Mouse (Mus musculus) embryo, embryonic 11 days (tissue): ENCODE data around the gene Sec14l1.

Experiments
- DNase-seq: peaks from one replicate; pipeline ENCODE4 v3.0.0-alpha.2; 2015

Sec14l1 gene

DNA sequence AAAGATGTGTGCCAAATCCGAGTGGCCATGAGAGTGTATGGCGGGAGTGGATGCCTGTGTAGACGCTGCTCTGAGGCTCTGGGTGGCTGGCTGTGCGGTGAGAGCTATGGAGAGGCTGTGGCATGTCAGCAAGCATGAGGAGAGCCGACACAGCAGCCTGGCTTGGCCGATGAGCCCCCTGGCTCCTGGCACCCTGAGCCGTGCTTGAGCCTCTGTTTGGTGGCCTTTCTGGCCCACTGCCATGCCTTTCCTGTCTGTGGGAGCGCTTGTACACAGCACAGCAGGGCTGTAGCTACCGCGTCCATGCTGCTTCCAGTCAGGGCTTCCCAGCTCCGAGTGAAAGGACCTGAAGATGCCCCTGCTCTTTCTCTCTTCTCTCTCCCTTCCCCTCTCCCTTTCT lies 43.4 kb downstream of the Sec14l1 start:
- no peak for DNase-seq

DNA sequence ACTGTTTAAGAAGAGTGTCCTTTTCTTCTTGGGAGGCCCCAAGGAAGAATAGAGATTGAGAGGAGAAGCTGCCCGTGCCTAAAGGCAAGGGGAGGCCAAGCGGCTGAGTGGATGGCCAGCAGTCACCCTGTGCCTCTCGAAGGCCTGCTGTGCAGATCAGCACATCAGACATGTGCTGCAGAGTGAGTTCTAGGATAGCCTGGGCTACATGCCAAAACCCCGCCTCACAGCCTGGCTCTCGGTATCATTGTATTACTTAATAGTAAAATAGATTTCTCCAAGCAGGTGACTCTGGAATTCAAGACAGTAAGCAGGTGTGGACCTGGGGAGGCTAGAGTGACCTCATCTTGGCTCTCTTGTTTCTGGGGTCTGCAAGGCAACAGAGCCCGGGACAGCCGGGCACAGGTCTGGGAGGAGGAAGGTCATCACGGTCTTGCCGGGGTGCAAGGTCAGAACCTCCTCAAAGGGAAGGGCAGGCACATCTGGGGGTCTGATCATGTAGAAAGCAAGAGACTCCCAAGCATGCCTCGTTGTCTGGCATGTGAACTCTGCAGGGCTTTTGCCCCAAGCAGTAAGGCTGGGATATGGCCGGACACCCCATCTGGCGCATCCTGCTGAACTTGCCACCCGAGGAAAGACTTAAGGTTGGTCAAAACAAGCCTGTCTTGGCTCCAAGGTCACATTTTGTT lies 44.4 kb downstream of the Sec14l1 start:
- no peak for DNase-seq

DNA sequence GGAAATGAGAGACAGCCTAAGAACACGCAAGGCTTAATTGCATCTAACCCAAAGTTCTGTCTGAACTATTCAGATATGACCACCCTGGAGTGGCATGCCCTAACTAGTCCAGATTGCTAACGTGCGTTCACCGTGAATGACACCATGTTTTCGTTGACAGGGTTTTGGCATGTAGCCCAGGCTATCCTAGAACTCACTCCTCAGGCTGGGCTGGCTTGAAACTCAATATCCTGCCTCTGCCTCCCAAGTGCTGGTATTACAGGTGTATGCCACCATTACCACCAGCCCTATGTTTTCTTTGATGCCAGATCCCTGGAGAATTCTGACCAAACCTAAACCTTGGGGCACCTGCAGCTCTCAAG lies 45.0 kb downstream of the Sec14l1 start:
- no peak for DNase-seq

DNA sequence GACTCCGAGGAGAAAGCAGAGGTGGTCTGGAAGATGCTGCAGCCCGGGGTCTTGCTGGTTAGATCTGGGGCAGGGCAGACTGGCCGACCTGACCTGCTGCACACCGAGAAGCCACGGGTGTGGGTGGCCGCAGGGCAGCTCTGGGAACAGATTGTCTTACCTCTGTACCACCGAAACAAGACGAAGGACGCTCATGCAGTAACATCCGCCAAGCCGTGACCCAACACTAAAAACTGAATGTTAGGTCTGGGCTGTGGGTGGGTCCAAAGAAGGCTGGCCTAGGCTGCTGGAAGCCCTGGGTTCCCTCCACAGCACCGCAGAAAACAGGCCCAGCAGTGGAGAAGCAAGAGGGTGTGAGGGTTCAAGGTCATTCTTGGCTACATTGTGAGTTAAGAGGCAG lies 45.8 kb downstream of the Sec14l1 start:
- DNase-seq, result no peak

DNA sequence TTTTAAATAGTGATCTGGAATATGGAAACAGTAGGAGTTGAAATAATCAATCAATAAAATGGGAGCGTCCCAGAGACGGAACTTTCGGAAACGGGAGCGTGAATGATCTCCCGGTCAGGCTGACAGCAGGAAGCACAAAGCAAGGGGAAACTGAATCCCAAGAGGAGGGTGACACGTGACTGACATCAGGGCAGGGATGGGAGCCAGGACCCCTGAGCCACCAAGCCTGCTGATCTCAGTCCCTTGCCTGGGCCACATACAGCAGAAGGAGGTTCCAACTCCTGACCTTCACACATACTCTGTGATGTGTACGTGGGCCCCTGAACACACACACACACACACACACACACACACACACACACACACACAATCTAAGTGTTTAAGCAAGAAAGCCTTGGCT lies 46.6 kb downstream of the Sec14l1 start:
- no peak for DNase-seq

DNA sequence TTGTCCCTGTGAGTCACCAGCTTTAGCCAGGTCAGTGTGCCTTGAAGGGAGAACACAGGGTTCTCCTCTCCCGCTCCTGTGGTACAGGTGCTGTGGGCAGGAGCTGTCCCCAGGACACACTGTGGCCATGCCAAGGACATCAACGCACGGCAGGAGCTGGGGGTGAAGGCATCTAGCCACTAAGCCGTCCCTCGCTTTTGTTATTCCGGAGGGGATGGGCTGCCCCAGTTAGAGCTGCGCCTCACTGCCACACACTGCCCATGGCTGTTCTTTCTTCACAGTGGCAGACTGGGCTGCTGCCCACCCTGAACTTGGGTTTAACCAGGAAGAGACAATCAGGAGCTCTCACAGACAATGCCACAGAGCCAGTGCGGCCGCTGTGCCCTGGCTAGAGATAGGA lies 48.1 kb downstream of the Sec14l1 start:
- no peak for DNase-seq

DNA sequence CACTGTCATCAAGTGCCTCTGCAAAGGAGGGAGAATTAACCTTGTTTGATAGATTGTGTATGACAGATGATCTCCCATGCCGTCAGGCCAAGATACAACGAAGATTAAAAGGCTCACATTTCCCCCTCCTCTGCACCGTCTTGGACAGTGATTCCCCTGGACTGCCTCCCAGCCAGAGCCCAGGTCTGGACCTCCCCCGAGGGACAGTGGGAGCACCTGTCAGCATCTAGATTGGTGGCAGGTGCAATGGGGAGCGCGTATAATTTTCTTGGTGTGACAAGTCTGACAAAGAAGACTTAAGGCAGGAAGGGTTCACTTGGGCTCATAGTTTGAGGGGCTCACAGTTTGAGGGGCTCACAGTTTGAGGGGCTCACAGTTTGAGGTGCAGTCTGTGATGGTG lies 48.8 kb downstream of the Sec14l1 start:
- no peak for DNase-seq

DNA sequence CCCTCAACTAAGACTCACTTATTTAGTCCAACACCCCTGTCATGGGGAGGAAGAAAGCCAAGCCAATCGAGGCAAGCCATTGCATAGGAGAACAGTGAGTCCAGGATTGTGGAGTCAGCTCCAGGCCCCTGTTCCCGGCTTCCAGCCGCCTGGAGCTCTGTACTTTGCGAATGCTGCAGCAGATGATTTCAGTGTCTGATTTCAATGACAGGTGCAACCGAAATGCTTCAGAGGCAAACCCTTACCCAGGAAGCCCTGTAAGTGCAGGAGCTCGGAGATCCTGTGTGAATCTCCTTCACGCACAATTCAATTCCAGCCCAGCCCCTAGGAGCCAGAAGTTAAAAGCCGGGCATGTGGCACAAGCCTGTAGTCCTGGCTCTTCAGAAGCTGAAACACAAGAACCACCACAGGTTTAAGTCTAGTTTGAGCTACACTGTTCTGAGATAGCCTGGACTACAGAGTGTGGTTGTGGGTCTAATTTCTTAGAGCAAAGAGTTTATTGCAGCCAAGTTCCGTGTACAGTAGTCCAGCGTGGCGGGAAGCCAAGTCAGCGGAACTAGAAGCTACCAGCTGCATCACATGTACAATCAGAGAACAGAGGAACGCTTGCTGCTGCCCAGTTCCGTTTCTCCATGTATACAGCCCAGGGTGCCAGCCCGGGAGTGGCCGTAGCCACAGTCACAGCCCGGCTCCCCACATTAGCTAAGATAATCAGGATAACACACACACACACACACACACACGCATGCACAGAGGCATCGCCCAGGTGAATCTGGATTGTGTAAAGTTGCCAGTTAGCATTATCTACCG lies 53.5 kb downstream of the Sec14l1 start:
- DNase-seq, result no peak

DNA sequence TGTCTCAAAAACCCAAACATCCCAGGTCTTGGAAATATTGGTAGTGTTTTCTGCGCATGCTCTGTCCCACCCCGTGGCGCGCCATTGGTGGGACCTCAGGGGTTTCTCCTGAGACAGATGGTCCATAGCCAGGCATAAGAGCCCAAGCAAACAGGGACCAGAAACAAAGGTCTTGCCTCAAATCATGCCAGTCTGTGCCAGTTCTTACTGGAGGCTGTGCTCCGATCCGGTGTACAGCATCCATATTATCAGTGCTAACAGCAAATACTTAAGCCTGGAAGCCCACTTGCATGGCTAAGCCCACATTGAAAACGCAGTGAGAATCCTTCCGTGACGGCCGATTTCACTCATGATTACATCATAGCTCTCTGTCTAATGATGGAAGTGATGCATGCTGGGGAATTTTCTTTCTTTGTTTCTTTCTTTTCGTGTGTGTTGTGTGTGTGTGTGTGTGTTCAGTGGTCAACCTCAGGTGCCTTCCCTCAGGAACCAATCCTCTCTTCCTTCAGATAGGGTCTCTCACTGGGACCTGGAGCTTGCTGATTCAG lies 54.2 kb downstream of the Sec14l1 start:
- DNase-seq, result no peak

DNA sequence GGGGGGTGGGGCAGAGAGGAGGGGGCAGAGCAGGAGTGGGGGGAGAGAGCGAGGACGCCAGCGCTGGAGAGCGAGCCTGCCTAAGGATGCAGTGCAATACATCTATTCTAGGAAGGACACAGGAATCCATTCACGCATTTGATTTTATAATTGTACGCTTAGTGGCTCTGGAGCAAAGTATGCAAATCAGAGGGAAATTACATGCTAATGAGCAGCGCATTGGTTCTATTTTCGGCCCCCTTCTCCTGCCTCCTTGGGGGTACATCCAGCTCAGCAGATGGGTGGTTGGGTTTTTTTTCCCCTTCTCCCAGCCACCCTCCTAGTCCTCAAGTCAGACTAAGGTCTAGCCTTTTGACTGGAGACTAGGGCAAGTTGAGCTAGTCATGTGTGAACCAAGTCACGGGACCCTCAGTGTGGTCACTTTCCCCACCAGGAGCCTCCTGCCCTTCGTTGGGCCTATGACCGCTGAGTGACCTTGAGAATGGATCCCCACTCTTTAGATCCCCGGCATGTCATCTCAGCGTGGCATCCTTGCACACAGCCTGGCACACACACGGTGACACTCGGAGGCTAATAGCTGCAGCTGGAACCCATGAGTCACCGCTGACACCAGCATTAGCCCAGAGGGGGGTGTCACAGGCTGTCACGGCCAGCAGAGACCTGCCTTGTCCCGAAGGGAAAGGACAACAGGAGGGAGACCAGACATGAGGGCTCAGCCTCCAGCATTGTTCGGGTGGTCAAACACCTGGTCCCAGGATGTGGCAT lies 55.0 kb downstream of the Sec14l1 start:
- DNase-seq, result no peak

DNA sequence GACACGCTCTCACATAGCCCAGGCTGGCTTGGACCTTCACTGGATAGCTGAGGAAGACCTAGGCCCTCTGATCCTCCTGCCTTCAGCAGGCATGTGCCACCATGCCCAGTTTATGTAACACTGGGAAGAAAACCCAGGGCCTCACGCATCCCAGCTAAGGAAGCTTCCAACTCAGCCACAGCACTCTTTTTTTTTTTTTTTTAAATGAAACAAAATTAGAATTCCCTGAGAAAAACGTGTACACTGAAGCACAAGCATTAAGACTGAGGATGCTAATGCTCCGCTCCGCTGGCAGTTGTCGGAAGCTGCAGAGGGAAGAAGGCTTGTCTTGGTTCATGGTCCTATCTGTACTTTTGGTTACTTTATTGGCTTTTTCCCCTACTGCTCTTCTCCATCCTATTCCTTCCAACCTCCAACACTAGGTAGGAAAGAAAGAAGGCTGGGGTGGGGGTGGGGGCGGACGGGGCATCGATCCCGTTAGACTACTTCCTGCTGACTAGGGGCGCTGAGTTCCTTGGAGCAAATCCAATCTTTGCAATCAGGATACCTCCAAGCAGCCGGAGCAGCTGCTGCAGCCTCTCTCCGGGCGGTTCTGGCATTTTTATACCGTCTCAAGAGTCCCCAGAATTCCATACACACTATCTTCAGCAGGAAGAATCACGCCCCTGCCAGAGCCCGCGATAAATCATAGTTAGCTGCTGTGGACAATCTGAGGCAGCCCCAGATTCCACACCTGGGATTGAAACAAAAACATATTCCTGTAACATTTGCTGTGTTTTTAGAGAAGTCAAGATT lies 59.3 kb downstream of the Sec14l1 start:
- peak; percentile 40 for DNase-seq

DNA sequence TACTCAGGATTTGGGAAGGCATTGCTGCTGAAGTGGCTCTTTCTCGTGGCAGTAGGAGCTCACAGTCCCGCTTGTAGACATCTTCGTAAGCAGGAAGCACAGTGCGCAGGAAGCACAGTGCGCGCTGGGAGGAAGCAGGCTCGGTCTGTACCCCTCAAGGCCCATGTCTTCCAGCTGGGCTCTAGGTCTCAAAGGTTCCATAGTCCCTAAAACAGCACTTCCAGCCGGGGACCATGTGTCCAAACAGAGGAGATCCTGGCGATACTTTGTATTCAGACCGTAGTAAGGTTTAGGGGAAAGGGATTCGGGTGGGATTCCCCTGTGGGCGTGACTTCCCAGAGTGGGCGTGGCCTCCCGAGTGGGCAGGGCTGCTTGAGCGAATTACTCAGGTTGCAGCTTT lies 60.0 kb downstream of the Sec14l1 start:
- DNase-seq, result peak; percentile 57

DNA sequence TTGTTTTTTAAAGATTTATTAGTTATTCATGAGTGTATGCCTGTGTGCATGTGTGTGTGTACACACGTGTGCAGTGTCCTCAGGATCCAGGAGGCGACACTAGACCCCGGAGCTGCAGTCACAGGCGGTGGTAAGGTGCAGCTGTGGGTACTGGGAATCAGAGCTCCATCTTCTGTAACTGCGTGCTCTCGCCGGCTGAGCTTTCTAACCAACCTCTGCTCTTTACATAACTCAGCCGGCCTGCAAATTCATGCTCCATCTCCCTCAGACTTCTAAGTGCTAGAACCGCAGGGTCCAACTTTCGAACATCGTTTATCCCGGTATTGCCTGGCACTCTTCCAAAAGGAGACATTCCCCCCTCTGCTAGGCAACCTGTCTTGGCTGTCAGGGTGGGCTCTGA lies 60.5 kb downstream of the Sec14l1 start:
- no peak for DNase-seq

DNA sequence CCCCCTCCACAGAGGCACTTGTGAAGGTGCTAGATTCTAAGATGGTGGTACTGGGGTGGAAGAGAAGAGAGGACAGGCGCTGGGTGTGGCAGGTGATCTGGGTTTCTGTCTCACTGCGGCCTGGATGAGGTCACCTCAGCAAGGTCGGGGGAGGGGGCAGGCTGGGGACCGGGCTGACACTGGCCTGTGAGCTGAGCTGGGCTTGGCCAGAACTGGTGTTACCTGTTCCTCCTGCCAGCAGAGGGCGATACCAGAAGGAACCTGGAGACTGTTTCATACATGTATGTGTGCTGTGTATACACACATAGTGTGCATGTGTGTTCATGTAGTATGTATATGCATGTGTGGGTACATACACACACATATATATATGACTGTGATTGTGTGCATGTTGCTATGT lies 61.3 kb downstream of the Sec14l1 start:
- peak; percentile 59 for DNase-seq

DNA sequence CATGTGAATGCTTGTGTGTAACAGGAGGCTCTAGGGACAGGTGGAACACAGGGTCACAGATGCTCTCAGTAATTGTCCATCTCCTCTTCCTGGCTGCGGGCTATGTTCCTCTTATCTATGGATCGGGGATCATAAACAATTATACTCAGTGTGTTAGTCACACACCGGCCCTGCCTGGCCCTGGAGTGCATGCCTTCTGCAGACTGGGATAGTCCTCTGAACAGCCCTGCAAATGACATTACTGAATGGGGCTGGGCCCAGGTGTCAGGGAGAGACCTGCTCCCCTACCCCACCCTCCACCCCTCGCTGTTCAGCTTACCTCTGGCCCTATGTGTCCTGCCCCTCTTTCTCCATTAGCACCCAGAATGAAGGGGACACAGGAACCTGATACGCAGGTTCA lies 61.9 kb downstream of the Sec14l1 start:
- no peak for DNase-seq

DNA sequence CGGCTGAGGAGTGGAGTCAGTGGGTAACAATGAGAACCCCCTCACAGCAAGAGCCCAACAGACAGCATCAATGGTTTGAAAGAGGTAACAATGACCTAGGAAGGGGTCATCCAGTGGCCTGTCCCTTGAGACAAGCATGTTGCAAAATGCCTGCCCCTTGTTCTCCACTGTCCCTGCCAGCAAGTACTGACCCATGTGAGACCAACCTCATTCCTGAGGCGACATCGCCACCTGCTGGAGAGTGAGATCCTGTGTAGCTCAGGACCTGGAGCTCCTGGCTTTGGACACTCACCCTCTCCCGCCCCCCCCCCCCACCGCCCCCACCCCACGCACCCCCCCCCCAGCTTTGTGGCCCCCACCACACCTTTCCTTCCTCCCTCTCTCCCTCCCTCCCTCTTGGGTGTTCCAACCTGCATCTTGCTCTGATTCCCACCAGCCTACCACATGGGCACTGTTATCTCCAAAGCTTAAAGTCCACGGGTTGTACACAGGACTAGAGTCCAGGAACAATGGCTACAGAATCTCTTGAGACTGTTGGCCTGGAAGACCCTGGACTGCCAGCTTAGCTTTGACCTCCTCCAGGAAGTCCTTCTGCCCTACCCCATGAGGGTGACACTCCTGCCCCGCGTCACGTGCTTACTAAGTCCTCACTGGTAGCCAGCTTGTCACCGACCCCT lies 62.5 kb downstream of the Sec14l1 start:
- DNase-seq, result peak; percentile 90

DNA sequence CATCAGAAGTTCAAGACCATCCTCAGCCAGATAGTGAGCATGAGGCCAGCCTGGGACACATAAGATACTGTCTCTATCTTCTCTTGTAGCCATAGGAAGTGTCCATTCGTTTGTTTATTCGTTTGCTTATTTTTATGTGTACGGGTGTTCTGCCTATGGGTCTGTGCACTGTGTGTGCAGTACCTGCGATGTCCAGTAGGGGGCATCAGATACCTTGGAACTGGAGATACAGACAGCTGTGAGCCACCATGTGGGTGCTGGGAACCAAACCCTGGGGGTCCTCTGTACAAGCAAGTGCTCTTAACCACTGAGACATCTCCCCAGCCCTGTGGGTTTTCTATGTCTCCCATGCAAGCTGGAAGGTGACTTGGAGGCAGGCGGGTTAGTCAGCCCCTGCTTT lies 64.9 kb downstream of the Sec14l1 start:
- DNase-seq, result no peak

DNA sequence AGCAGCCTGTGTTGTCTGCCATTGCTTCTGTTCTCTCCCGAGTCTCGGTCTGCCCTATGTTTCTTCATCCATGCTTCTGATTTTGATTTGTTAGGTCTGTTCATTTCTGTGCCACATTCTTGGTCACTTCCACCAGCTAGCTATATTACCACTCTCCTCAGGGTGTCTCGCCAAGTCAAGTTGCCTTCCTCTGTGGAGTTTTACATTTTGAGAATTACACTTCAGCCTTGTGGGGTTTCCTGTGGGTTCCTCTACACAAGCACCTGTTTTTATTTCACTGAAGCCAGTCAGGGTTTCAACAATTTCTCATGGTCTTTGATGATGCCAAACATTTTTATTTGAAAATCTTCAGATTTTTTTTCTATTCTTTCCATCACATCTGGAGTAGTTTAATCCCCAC lies 67.8 kb downstream of the Sec14l1 start:
- no peak for DNase-seq

DNA sequence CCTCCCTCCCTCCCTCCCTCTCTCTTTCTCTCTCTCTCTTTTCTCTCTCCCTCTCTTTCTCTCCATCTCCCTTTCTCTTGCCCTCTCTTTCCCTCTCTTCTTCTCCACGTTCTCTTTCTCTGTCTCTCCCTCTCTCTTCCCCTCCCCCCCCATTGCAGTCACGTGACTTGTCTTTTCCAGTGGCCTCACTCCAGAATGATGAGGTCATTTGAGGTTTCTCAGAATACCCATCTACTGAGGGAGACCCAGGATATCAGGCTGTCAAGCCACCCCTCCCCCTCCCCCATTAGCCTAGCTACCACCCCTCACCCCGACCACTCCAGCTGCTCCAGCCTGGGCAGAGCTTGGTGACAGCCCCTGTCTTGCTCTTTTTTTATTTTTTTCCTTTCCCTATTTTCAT lies 68.3 kb downstream of the Sec14l1 start:
- DNase-seq, result no peak

DNA sequence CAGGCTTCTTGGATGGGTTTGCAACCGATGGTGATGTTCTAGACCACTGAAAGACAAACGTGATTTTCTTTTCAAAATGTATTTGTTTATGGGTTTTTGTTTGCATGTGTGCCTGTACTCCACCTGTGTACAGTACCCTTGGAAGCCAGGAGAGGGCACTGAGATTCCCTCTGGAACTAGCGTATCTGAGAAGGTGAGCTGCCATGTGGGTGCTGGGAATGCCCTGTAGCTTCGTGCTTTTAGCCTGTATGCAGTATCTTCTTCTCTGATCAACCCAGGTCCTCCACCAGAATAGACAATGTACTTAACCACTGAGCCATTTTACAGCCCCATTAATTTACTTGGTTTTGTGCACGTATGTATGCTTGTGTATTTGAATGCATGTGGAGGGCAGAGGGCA lies 68.9 kb downstream of the Sec14l1 start:
- DNase-seq, result no peak

DNA sequence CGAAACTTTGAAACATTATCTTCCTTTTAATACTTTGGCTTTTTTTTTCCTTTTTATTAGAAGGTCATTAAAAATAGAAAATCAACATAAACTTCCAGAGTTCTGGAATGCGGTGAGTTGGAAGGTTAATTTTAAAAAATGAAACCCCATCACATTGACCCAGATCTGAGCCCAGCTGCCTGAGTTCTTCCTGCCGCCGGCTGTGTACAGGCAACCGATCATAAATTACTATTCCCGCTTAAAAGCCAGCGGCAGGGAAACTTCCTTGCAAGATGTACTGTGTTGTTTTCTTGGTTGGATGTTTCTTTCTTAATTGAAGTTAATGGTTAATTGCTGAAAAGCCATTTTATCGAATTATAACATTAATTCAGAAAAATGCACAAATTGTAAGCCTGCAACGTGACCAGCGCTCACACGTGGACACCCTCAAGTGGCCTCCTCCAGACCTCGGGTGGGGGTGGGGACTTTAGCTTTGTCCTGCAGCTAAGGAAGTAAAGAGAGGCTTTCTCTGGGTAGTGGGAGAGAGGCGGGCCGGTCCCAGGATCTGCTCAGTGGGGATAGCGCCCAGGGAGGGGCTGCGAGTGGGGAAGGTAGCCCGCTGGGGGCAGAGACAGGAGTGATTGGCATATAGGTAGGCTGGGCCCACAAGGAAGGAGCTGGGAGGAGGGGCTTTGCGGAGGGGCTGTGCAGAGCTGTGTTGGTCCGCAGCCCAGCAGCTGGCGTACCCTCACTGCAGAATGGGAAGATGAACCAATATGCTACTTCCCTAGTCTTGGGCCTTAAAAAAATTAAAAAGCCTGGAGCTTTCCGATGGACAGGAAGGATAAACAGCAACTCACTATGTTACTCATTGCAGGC lies 70.3 kb downstream of the Sec14l1 start:
- peak; percentile 53 for DNase-seq
